Mouse (Mus musculus) cerebellum, postnatal 4 days (tissue): Measurements from ENCODE around the gene Il18r1.

Experiments
- DNase-seq, 2 experiments: peaks; one replicate each; pipeline ENCODE4 v3.0.0; 2022; ENCODE audit warnings: low spot score in 2 of 2, mixed read lengths in 1 of 2

The Il18r1 gene

GRCm38 (mm10) chr1:40465477-40466430, at the start of gene Il18r1:
Gene Il18r1 (plus strand): TSS chr1:40465552.
- no peak for DNase-seq

GRCm38 (mm10) chr1:40417034-40417433, 48.3 kb upstream of the Il18r1 start:
- no peak for DNase-seq

GRCm38 (mm10) chr1:40418512-40418911, 46.8 kb upstream of the Il18r1 start:
- DNase-seq = no peak

GRCm38 (mm10) chr1:40423892-40424291, 41.5 kb upstream of the Il18r1 start:
- DNase-seq = no peak

- DNase-seq = no peak
Measured at GRCm38 (mm10) chr1:40427270-40427669, 38.1 kb upstream of the Il18r1 start.

GRCm38 (mm10) chr1:40427901-40428300, 37.5 kb upstream of the Il18r1 start:
- DNase-seq = no peak

- DNase-seq = no peak
Measured at GRCm38 (mm10) chr1:40428910-40429675, 36.3 kb upstream of the Il18r1 start, which contains the start of gene Il1rl1. Gene Il1rl1 (plus strand): TSS chr1:40429570.

- DNase-seq = no peak
Measured at GRCm38 (mm10) chr1:40430143-40430834, 35.1 kb upstream of the Il18r1 start.

- no peak for DNase-seq
Measured at GRCm38 (mm10) chr1:40432169-40432568, 33.2 kb upstream of the Il18r1 start.

- DNase-seq = no peak
Measured at GRCm38 (mm10) chr1:40435936-40436335, 29.4 kb upstream of the Il18r1 start.

GRCm38 (mm10) chr1:40437340-40437739, 28.0 kb upstream of the Il18r1 start:
- DNase-seq = no peak

- DNase-seq = no peak
Measured at GRCm38 (mm10) chr1:40439504-40439903, 25.8 kb upstream of the Il18r1 start.

GRCm38 (mm10) chr1:40444800-40445199, 20.6 kb upstream of the Il18r1 start:
- no peak for DNase-seq

- DNase-seq = no peak
Measured at GRCm38 (mm10) chr1:40467306-40467705, 2.0 kb downstream of the Il18r1 start.

GRCm38 (mm10) chr1:40468805-40469204, 3.5 kb downstream of the Il18r1 start:
- no peak for DNase-seq

GRCm38 (mm10) chr1:40469900-40470299, 4.5 kb downstream of the Il18r1 start:
- DNase-seq = no peak

- no peak for DNase-seq
Measured at GRCm38 (mm10) chr1:40472401-40472800, 7.0 kb downstream of the Il18r1 start.

GRCm38 (mm10) chr1:40473640-40474039, 8.3 kb downstream of the Il18r1 start:
- no peak for DNase-seq

GRCm38 (mm10) chr1:40474336-40474735, 9.0 kb downstream of the Il18r1 start:
- no peak for DNase-seq

GRCm38 (mm10) chr1:40475697-40476096, 10.3 kb downstream of the Il18r1 start:
- no peak for DNase-seq

- DNase-seq = no peak
Measured at GRCm38 (mm10) chr1:40476756-40477155, 11.4 kb downstream of the Il18r1 start.

- no peak for DNase-seq
Measured at GRCm38 (mm10) chr1:40479505-40479923, 14.2 kb downstream of the Il18r1 start.
